Mouse (Mus musculus): ENCODE measurements around the gene Ercc6l2. TPM values are rescaled to one million over a fixed set of nuclear protein-coding genes. Genes with fewer than 3 reads are reported as not detected.
A peak's percentile ranks its signal among the peaks of the same experiment; 100 is the strongest.

Gene Ercc6l2
- polyA plus RNA-seq, 1 experiment from 2014 or later: 27.1 TPM

DNA sequence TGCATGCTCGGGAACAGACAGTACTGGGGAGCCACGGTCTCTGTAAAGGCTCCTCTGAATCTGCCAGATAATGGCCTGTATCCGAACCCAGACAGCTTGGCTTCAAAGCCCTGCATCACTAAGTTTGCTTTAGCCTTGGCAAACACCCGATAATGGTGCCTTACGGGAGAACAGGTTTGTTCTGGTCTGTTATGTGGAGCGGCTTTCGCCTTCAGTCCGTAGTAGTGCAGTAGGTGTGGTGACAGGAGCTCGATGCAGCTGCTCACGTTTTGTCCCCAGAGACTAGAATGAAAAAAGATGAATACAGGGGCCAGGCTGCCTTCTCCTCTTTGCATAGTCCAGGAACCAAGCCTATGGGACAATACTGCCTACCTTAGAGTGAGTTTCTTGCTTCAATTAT lies 115.5 kb downstream of the Ercc6l2 start:
- H3K9ac ChIP-seq (ENCODE audit: low read length): no peak overlapping the region
- no peak overlapping the region for H3K27ac ChIP-seq (ENCODE audit: low read depth, low read length)
- no peaks in the 10 kb centered on the region for H3K36me3 ChIP-seq (ENCODE audit: control insufficient read depth, insufficient read depth, low read length)
- 0 out of 2 replicates have a peak, but pooled peaks cover 5% of the 10 kb centered on the region for H3K4me1 ChIP-seq (replicated peaks; ENCODE audit: control insufficient read depth, insufficient read depth, low read length)
- no peaks in the 10 kb centered on the region for H3K27me3 ChIP-seq (ENCODE audit: control insufficient read depth, insufficient read depth, low read length)
- no peak overlapping the region for H3K4me3 ChIP-seq (ENCODE audit: low read depth, low read length)
- 88% methylated on average over 10 of the region's 10 CpGs for WGBS
- no peak for ATAC-seq (replicated peaks; ENCODE audit: low FRiP score)
- H3K9me3 ChIP-seq (ENCODE audit: control insufficient read depth, low read length): no peaks in the 10 kb centered on the region
- H3K4me2 ChIP-seq (ENCODE audit: low read depth, low read length, severe bottlenecking): no peak overlapping the region
- no peak for DNase-seq (ENCODE audit: low spot score)

GRCm38 (mm10) chr13:63936369-63936768 lies 121.3 kb downstream of the Ercc6l2 start:
- Histone ChIP-seq H3K4me3 (ENCODE audit: low read depth, low read length) (no peak overlapping the region), H3K9ac (ENCODE audit: low read length) (no peak overlapping the region), H3K27me3 (ENCODE audit: control insufficient read depth, insufficient read depth, low read length) (no peaks in the 10 kb centered on the region), H3K27ac (ENCODE audit: low read depth, low read length) (no peak overlapping the region), H3K4me2 (ENCODE audit: low read depth, low read length, severe bottlenecking) (no peak overlapping the region), H3K36me3 (ENCODE audit: control insufficient read depth, insufficient read depth, low read length) (no peaks in the 10 kb centered on the region), H3K9me3 (ENCODE audit: control insufficient read depth, low read length) (no peaks in the 10 kb centered on the region), H3K4me1 (replicated peaks; ENCODE audit: control insufficient read depth, insufficient read depth, low read length) (no peaks in the 10 kb centered on the region)
- no peak for ATAC-seq (replicated peaks; ENCODE audit: low FRiP score)
- no peak for DNase-seq (ENCODE audit: low spot score)
- WGBS: 90% methylated on average over 9 of the region's 9 CpGs

DNA sequence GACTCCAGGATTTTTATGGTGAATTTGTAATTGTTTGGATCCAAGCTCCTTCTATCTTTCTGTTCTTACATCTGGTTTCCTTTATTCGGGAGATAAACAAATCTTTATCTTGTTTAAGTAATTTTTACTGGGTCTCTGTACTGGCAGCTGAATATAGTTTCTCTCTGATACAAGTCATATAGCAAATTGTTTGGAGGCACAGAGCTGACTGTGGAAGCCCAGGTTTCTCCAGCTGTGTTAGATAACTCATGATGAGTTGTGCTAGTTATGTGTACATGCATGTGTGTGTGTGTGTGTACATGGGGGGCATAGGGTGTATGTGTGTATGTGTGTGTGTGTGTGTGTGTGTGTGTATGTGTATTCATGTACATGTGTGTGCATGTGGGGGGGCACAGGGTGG lies 125.2 kb downstream of the Ercc6l2 start:
- 93% methylated on average over 1 of the region's 1 CpGs for WGBS
- no peak overlapping the region for H3K27ac ChIP-seq (ENCODE audit: low read depth, low read length)
- 0 out of 2 replicates have a peak, but pooled peaks cover 2% of the 10 kb centered on the region for H3K4me1 ChIP-seq (replicated peaks; ENCODE audit: control insufficient read depth, insufficient read depth, low read length)
- H3K9ac ChIP-seq (ENCODE audit: low read length): no peak overlapping the region
- H3K36me3 ChIP-seq (ENCODE audit: control insufficient read depth, insufficient read depth, low read length): no peaks in the 10 kb centered on the region
- H3K9me3 ChIP-seq (ENCODE audit: control insufficient read depth, low read length): no peaks in the 10 kb centered on the region
- no peak overlapping the region for H3K4me3 ChIP-seq (ENCODE audit: low read depth, low read length)
- H3K4me2 ChIP-seq (ENCODE audit: low read depth, low read length, severe bottlenecking): no peak overlapping the region
- H3K27me3 ChIP-seq (ENCODE audit: control insufficient read depth, insufficient read depth, low read length): no peaks in the 10 kb centered on the region
- ATAC-seq (replicated peaks; ENCODE audit: low FRiP score): no peak
- no peak for DNase-seq (ENCODE audit: low spot score)

GRCm38 (mm10) chr13:63941170-63941569 lies 126.1 kb downstream of the Ercc6l2 start:
- Histone ChIP-seq H3K4me2 (ENCODE audit: low read depth, low read length, severe bottlenecking) (no peak overlapping the region), H3K4me3 (ENCODE audit: low read depth, low read length) (no peak overlapping the region), H3K9me3 (ENCODE audit: control insufficient read depth, low read length) (no peaks in the 10 kb centered on the region), H3K9ac (ENCODE audit: low read length) (no peak overlapping the region), H3K27me3 (ENCODE audit: control insufficient read depth, insufficient read depth, low read length) (no peaks in the 10 kb centered on the region), H3K4me1 (replicated peaks; ENCODE audit: control insufficient read depth, insufficient read depth, low read length) (0 out of 2 replicates have a peak, but pooled peaks cover 2% of the 10 kb centered on the region), H3K27ac (ENCODE audit: low read depth, low read length) (no peak overlapping the region), H3K36me3 (ENCODE audit: control insufficient read depth, insufficient read depth, low read length) (no peaks in the 10 kb centered on the region)
- 88% methylated on average over 4 of the region's 4 CpGs for WGBS
- no peak for DNase-seq (ENCODE audit: low spot score)
- ATAC-seq (replicated peaks; ENCODE audit: low FRiP score): no peak

DNA sequence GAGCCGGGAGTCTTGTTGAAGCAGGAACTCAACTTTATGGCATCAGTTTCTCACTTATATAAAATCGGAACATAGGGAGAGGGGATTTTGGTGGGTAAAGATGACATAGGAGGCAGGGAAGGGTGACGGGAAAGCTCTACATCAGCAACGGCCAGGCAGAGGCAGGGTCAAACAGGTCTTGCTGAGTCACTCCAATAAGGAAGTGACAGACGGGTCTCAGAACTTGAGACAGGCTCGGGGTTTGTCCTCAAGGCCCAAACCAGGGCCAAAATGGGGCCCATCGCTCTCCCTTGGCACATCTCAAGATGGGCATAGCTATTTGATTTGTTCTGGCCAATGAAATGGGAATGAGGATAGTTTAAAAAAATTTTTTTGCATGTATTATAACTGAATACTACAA lies 128.6 kb downstream of the Ercc6l2 start:
- Histone ChIP-seq H3K9me3 (ENCODE audit: control insufficient read depth, low read length) (no peaks in the 10 kb centered on the region), H3K27me3 (ENCODE audit: control insufficient read depth, insufficient read depth, low read length) (no peaks in the 10 kb centered on the region), H3K4me3 (ENCODE audit: low read depth, low read length) (no peak overlapping the region), H3K27ac (ENCODE audit: low read depth, low read length) (no peak overlapping the region), H3K9ac (ENCODE audit: low read length) (no peak overlapping the region), H3K36me3 (ENCODE audit: control insufficient read depth, insufficient read depth, low read length) (no peaks in the 10 kb centered on the region), H3K4me1 (replicated peaks; ENCODE audit: control insufficient read depth, insufficient read depth, low read length) (0 out of 2 replicates have a peak, but pooled peaks cover 2% of the 10 kb centered on the region), H3K4me2 (ENCODE audit: low read depth, low read length, severe bottlenecking) (no peak overlapping the region)
- WGBS: 91% methylated on average over 7 of the region's 7 CpGs
- ATAC-seq (replicated peaks; ENCODE audit: low FRiP score) (no peak), DNase-seq (ENCODE audit: low spot score) (no peak)

DNA sequence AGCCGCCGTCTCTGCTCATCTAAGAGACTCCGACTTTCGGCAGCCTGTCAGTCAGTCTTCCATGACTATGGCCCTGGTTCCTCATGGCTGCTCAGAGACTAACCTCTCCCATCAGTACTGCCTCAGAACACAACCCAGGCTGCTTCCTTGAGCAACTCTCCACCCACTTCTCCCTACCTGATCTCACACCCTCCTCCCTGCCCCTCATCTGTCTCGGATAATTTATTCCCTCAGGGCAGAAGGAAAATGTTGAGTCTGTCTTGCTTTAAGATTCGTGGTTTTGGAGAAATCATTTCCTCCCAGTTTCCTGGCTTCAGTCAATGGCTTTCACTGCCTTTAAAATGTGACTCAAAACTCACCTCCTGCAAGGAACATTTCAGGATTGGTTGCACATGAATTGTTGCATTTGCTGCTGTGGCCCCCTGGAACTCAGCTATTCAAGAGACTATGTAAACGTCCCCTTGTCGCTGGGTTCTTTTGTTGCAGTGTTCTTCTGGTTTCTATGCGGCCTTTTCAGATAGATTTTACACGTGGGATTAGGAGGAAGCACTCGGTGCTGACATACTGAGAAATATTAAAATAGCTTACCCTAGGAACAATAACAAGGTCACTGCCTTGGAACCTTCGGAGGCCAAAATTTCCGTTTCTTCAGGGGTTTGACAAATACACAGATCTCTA lies 129.4 kb downstream of the Ercc6l2 start:
- Histone ChIP-seq H3K4me1 (replicated peaks; ENCODE audit: control insufficient read depth, insufficient read depth, low read length) (0 out of 2 replicates have a peak, but pooled peaks cover 2% of the 10 kb centered on the region), H3K4me3 (ENCODE audit: low read depth, low read length) (no peak overlapping the region), H3K4me2 (ENCODE audit: low read depth, low read length, severe bottlenecking) (no peak overlapping the region), H3K9ac (ENCODE audit: low read length) (no peak overlapping the region), H3K36me3 (ENCODE audit: control insufficient read depth, insufficient read depth, low read length) (no peaks in the 10 kb centered on the region), H3K9me3 (ENCODE audit: control insufficient read depth, low read length) (no peaks in the 10 kb centered on the region), H3K27ac (ENCODE audit: low read depth, low read length) (no peak overlapping the region), H3K27me3 (ENCODE audit: control insufficient read depth, insufficient read depth, low read length) (no peaks in the 10 kb centered on the region)
- WGBS: 28% methylated on average over 13 of the region's 13 CpGs
- peak; percentile 51; the same call in 1 of the 2 replicates for ATAC-seq (replicated peaks; ENCODE audit: low FRiP score)
- DNase-seq (ENCODE audit: low spot score): no peak

Other genes starting within 250 kb of the Ercc6l2 start
- gene Ptch1, start 241.6 kb upstream of the Ercc6l2 start, polyA plus RNA-seq (2014; fragmentation: Nextera tagmentation; extraction: Ambion mirVana): 25.1 and 26.0 TPM in 2 replicates